11 mouse cellular contexts compared by ENCODE assay signal in genomic region chr2:30605762-30606051, GRCm38 (mm10). TPM values are rescaled to one million over a fixed set of nuclear protein-coding genes. Genes with fewer than 3 reads are reported as not detected.
DNase-seq lines count a peak whose midpoint lies in the region; ATAC-seq and TF ChIP-seq lines count a peak whose summit lies in the region.
"Had no signal": no experiment of that assay in that cellular context is flagged by ENCODE, and none has a peak within 500 bp of the region (broad histone marks: within the 10 kb centered on the region; RNA-seq: fewer than 3 reads in every experiment).

No protein-coding gene starts in this region.

- no peak for ATAC-seq in forebrain, postnatal 0 days
- ATAC-seq in lung, embryonic 14.5 days (ENCODE audit: insufficient read depth) = no peak; the same call in 1 of the 2 replicates
- ATAC-seq in heart, embryonic 16.5 days (replicated peaks; ENCODE audit: extremely low read depth, insufficient read depth, low FRiP score) = no peak
- no peak for ATAC-seq in neural tube, embryonic 14.5 days (ENCODE audit: low read depth)

- H3K27ac ChIP-seq in forebrain, embryonic 10.5 days = peak overlapping the region; percentile 86
- no peak overlapping the region for H3K27ac ChIP-seq in forebrain, postnatal 0 days (ENCODE audit: low read depth, low read length)
- peak overlapping the region; percentile 96 for H3K27ac ChIP-seq in lung, embryonic 14.5 days (ENCODE audit: low read depth)
- H3K27ac ChIP-seq in heart, embryonic 16.5 days (ENCODE audit: low read length) = peak overlapping the region; percentile 58
- peak overlapping the region; percentile 89; the same call in 1 of the 2 replicates for H3K27ac ChIP-seq in neural tube, embryonic 14.5 days (ENCODE audit: low read depth, low read length)
- no peak overlapping the region for H3K27ac ChIP-seq in cerebellum, adult 2 months (ENCODE audit: insufficient read depth, low read length)

- no peak for TF ChIP-seq CTCF in forebrain, postnatal 0 days (IDR thresholded peaks at IDR 0.05; ENCODE audit: low read depth)
- TF ChIP-seq CTCF in lung, embryonic 14.5 days (IDR thresholded peaks at IDR 0.05; ENCODE audit: low read depth) = no peak
- no peak for TF ChIP-seq CTCF in lung, adult 2 months (IDR thresholded peaks at IDR 0.05; ENCODE audit: insufficient read depth, low read length)
- TF ChIP-seq CTCF in cerebellum, adult 2 months (IDR thresholded peaks at IDR 0.05; ENCODE audit: borderline replicate concordance, insufficient read depth, low read depth, low read length) = no peak

- H3K4me2 ChIP-seq in forebrain, postnatal 0 days (ENCODE audit: low read depth) = no peak overlapping the region
- peak overlapping the region; percentile 56 for H3K4me2 ChIP-seq in lung, embryonic 14.5 days
- no peak overlapping the region for H3K4me2 ChIP-seq in heart, embryonic 16.5 days (ENCODE audit: low read depth, low read length)
- peak overlapping the region; percentile 34; the same call in 1 of the 2 replicates for H3K4me2 ChIP-seq in neural tube, embryonic 14.5 days (ENCODE audit: low read depth, low read length)

- DNase-seq in forebrain, embryonic 10.5 days (ENCODE audit: extremely low spot score, low spot score) = no peak
- DNase-seq in forebrain, postnatal 0 days = no peak
- DNase-seq in lung, embryonic 14.5 days = peak; percentile 69
- no peak for DNase-seq in lung, adult 2 months
- no peak for DNase-seq in cerebellum, adult 2 months
- DNase-seq in adrenal gland, adult 8-10 months = no peak
- DNase-seq: cerebellum, adult 11 months; gastrocnemius, postnatal 10 days; thymus, adult 18-20 months had no signal

- no peak overlapping the region for H3K9ac ChIP-seq in forebrain, postnatal 0 days
- peak overlapping the region; percentile 49 for H3K9ac ChIP-seq in lung, embryonic 14.5 days
- H3K9ac ChIP-seq in heart, embryonic 16.5 days (ENCODE audit: low read length) = no peak overlapping the region; the same call in 1 of the 2 replicates
- no peak overlapping the region for H3K9ac ChIP-seq in neural tube, embryonic 14.5 days (replicated peaks; ENCODE audit: low read depth, low read length)

- H3K4me1 ChIP-seq in forebrain, embryonic 10.5 days = peaks cover 82% of the 10 kb centered on the region
- H3K4me1 ChIP-seq in forebrain, postnatal 0 days (ENCODE audit: insufficient read depth) = peaks cover 17% of the 10 kb centered on the region
- H3K4me1 ChIP-seq in lung, embryonic 14.5 days (ENCODE audit: insufficient read depth) = peaks cover 45% of the 10 kb centered on the region
- peaks cover 9% of the 10 kb centered on the region for H3K4me1 ChIP-seq in lung, adult 2 months (ENCODE audit: control insufficient read depth, insufficient read depth, low read length)
- peaks cover 38% of the 10 kb centered on the region for H3K4me1 ChIP-seq in heart, embryonic 16.5 days (ENCODE audit: control insufficient read depth, insufficient read depth, low read length)
- H3K4me1 ChIP-seq in neural tube, embryonic 14.5 days (ENCODE audit: control insufficient read depth, insufficient read depth, low read length) = peaks cover 50% of the 10 kb centered on the region
- peaks cover 4% of the 10 kb centered on the region; the same call in 1 of the 2 replicates for H3K4me1 ChIP-seq in cerebellum, adult 2 months (ENCODE audit: control insufficient read depth, insufficient read depth, low read length)

- peak overlapping the region; percentile 43; the same call in 1 of the 2 replicates for H3K4me3 ChIP-seq in forebrain, embryonic 10.5 days
- no peak overlapping the region for H3K4me3 ChIP-seq in forebrain, postnatal 0 days (ENCODE audit: low read depth, low read length)
- no peak overlapping the region for H3K4me3 ChIP-seq in lung, embryonic 14.5 days (ENCODE audit: low read depth, low read length)
- no peak overlapping the region for H3K4me3 ChIP-seq in lung, adult 2 months (replicated peaks; ENCODE audit: extremely low read depth, low read depth, low read length)
- H3K4me3 ChIP-seq in heart, embryonic 16.5 days (ENCODE audit: low read length) = no peak overlapping the region
- no peak overlapping the region for H3K4me3 ChIP-seq in neural tube, embryonic 14.5 days (ENCODE audit: low read depth, low read length)
- H3K4me3 ChIP-seq in cerebellum, adult 2 months (replicated peaks; ENCODE audit: insufficient read depth, low read depth, low read length) = no peak overlapping the region

- no peak for TF ChIP-seq POLR2A in lung, adult 2 months (IDR thresholded peaks at IDR 0.05; ENCODE audit: borderline replicate concordance, extremely low read depth, low read depth, low read length)
- no peak for TF ChIP-seq POLR2A in cerebellum, adult 2 months (IDR thresholded peaks at IDR 0.05; ENCODE audit: borderline replicate concordance, insufficient read depth, low read length)

- no peaks in the 10 kb centered on the region for H3K9me3 ChIP-seq in forebrain, embryonic 10.5 days
- H3K9me3 ChIP-seq in forebrain, postnatal 0 days (ENCODE audit: low read length) = no peaks in the 10 kb centered on the region
- H3K9me3 ChIP-seq in lung, embryonic 14.5 days (ENCODE audit: low read depth, low read length) = no peaks in the 10 kb centered on the region
- H3K9me3 ChIP-seq in heart, embryonic 16.5 days (replicated peaks; ENCODE audit: control insufficient read depth, low read length) = no peaks in the 10 kb centered on the region
- H3K9me3 ChIP-seq in neural tube, embryonic 14.5 days (ENCODE audit: control insufficient read depth, low read length) = no peaks in the 10 kb centered on the region

- WGBS in forebrain, embryonic 10.5 days = 21% methylated on average over 4 of the region's 6 CpGs
- WGBS in forebrain, postnatal 0 days = 24% methylated on average over 4 of the region's 6 CpGs
- WGBS in lung, embryonic 14.5 days = 4% methylated on average over 5 of the region's 6 CpGs
- 37% methylated on average over 6 of the region's 6 CpGs for WGBS in lung, adult 2 months
- 8% methylated on average over 6 of the region's 6 CpGs for WGBS in heart, embryonic 16.5 days
- WGBS in neural tube, embryonic 14.5 days = 12% methylated on average over 4 of the region's 6 CpGs
- WGBS in cerebellum, adult 2 months = 45% methylated on average over 5 of the region's 6 CpGs

- no peaks in the 10 kb centered on the region for H3K36me3 ChIP-seq in forebrain, embryonic 10.5 days (replicated peaks)
- no peaks in the 10 kb centered on the region for H3K36me3 ChIP-seq in forebrain, postnatal 0 days (ENCODE audit: insufficient read depth)
- no peaks in the 10 kb centered on the region for H3K36me3 ChIP-seq in lung, embryonic 14.5 days (ENCODE audit: insufficient read depth)
- no peaks in the 10 kb centered on the region for H3K36me3 ChIP-seq in heart, embryonic 16.5 days (ENCODE audit: control insufficient read depth, insufficient read depth)
- H3K36me3 ChIP-seq in neural tube, embryonic 14.5 days (ENCODE audit: control insufficient read depth, insufficient read depth, low read length) = no peaks in the 10 kb centered on the region

- H3K27me3 ChIP-seq in forebrain, embryonic 10.5 days (ENCODE audit: poor library complexity, severe bottlenecking) = peaks cover 56% of the 10 kb centered on the region
- no peaks in the 10 kb centered on the region for H3K27me3 ChIP-seq in forebrain, postnatal 0 days (ENCODE audit: insufficient read depth, low read length)
- H3K27me3 ChIP-seq in lung, embryonic 14.5 days (ENCODE audit: insufficient read depth, low read length) = no peaks in the 10 kb centered on the region
- H3K27me3 ChIP-seq in heart, embryonic 16.5 days (ENCODE audit: control insufficient read depth, insufficient read depth, low read length) = no peaks in the 10 kb centered on the region
- no peaks in the 10 kb centered on the region for H3K27me3 ChIP-seq in neural tube, embryonic 14.5 days (ENCODE audit: control insufficient read depth, insufficient read depth, low read length)
- H3K27me3 ChIP-seq in cerebellum, adult 2 months (ENCODE audit: control insufficient read depth, insufficient read depth, low read length) = no peaks in the 10 kb centered on the region

RNA-seq across cellular contexts. Expression of gene Cstad, which starts 10.9 kb away (rescaled TPM):
- 0.35 TPM in 1 of 2 replicates, not detected in the other for polyA plus RNA-seq in forebrain, embryonic 10.5 days (2016; fragmentation: Nextera tagmentation; extraction: Ambion mirVana)
- 3.8 and 4.1 TPM in 2 replicates for total RNA-seq in forebrain, postnatal 0 days (2014; rRNA removed)
- 0.65 and 1.2 TPM in 2 replicates for polyA plus RNA-seq in forebrain, postnatal 0 days (2015; fragmentation: Nextera tagmentation; extraction: Ambion mirVana)
- polyA plus RNA-seq in lung, embryonic 14.5 days (2014; fragmentation: Nextera tagmentation; extraction: Ambion mirVana) = 0.95 and 1.5 TPM in 2 replicates
- polyA plus RNA-seq in lung, adult 2 months (2012; rRNA removed) = 0.69 and 1.6 TPM in 2 replicates
- 1.4 TPM in 2 replicates for polyA plus RNA-seq in heart, embryonic 16.5 days (2015; fragmentation: Nextera tagmentation; extraction: Ambion mirVana)
- polyA plus RNA-seq in neural tube, embryonic 14.5 days (2014; fragmentation: Nextera tagmentation; extraction: Ambion mirVana) = 1.2 and 1.3 TPM in 2 replicates
- polyA plus RNA-seq in cerebellum, adult 2 months (2012; rRNA removed) = 3.2 and 3.7 TPM in 2 replicates
- 1 to 10 TPM in 3 of 4 experiments, under 1 TPM in 1; 0.81 to 7.0 (median 4.1) TPM for total RNA-seq in adrenal gland, adult 8-10 months (2022)

Comparison
In these comparisons a context has a peak if more than half of its experiments do, and no peak if none do; other contexts are left out.
1. H3K27ac ChIP-seq: peak in forebrain, embryonic 10.5 days (single experiment), lung, embryonic 14.5 days (single experiment), heart, embryonic 16.5 days (single experiment) and neural tube, embryonic 14.5 days (single experiment); none in forebrain, postnatal 0 days (single experiment) and cerebellum, adult 2 months (single experiment).
2. H3K4me2 ChIP-seq: peak in lung, embryonic 14.5 days (single experiment) and neural tube, embryonic 14.5 days (single experiment); none in forebrain, postnatal 0 days (single experiment) and heart, embryonic 16.5 days (single experiment).